Mouse (Mus musculus) heart, embryonic 16.5 days (tissue): Measurements from ENCODE around the gene Tmem41a. TPM values are rescaled to one million over a fixed set of nuclear protein-coding genes. Genes with fewer than 3 reads are reported as not detected.
"Not testable (repeated sequence)": the region's sequence is repeated elsewhere in the genome, so short reads cannot be mapped to it uniquely, and the experiment has no call there.

Experiments
- ATAC-seq: fragments of 200-750 bp; cut with Nextera tagmentation; replicated peaks from 2 replicates; pipeline ENCODE4 v1.8.0; 2017; ENCODE audit warnings: moderate number of reproducible peaks; ENCODE audit not compliant: insufficient read depth, low FRiP score; ENCODE audit errors: extremely low read depth
- H3K27ac ChIP-seq: fragments of 300-500 bp; sonication (generic); 2 replicates; pipeline ENCODE4 v1.5.1; 2014; ENCODE audit warnings: mild to moderate bottlenecking, low read length, control low read depth, moderate library complexity
- H3K27me3 ChIP-seq: fragments of 300-500 bp; sonication (generic); 2 replicates; pipeline ENCODE4 v1.6.1; 2014; ENCODE audit warnings: low read length, mixed read lengths; ENCODE audit not compliant: control insufficient read depth, insufficient read depth
- H3K36me3 ChIP-seq: fragments of 300-500 bp; sonication (generic); 2 replicates; pipeline ENCODE4 v1.6.1; 2014; ENCODE audit not compliant: control insufficient read depth, insufficient read depth
- H3K4me1 ChIP-seq: fragments of 300-500 bp; sonication (generic); 2 replicates; pipeline ENCODE4 v1.6.1; 2014; ENCODE audit warnings: low read length, mixed read lengths; ENCODE audit not compliant: control insufficient read depth, insufficient read depth
- H3K4me2 ChIP-seq: fragments of 300-500 bp; sonication (generic); 2 replicates; pipeline ENCODE4 v1.6.1; 2014; ENCODE audit warnings: low read depth, mild to moderate bottlenecking, control low read depth, low read length
- H3K4me3 ChIP-seq: fragments of 300-500 bp; sonication (generic); 2 replicates; pipeline ENCODE4 v1.5.1; 2014; ENCODE audit warnings: mild to moderate bottlenecking, control low read depth, low read length
- H3K9ac ChIP-seq: fragments of 300-500 bp; sonication (generic); 2 replicates; pipeline ENCODE4 v1.6.1; 2014; ENCODE audit warnings: low read length, control low read depth
- H3K9me3 ChIP-seq: fragments of 300-500 bp; sonication (generic); replicated peaks from 2 replicates; pipeline ENCODE4 v1.6.1; 2016; ENCODE audit warnings: low read length; ENCODE audit not compliant: control insufficient read depth
- WGBS: fragments of 180-500 bp; shearing (Covaris S2); extraction: QIAGEN DNeasy Blood & Tissue Kit; methylation state at CpG from one replicate; pipeline ENCODE4 v1.1.7; 2014; 5-methylcytosine and 5-hydroxymethylcytosine counted together
- polyA plus RNA-seq: library from polyadenylated mRNA; unstranded; fragments of >200 nt; fragmentation: Nextera tagmentation; extraction: Ambion mirVana; gene quantifications from 2 replicates; pipeline ENCODE4 v1.2.1, GENCODE M21; 2015

Tmem41a gene
- polyA plus RNA-seq, 1 experiment from 2014 or later = 44.4 TPM

GRCm38 (mm10) chr16:21916681-21917080, 30.7 kb downstream of the Tmem41a start:
- no peak overlapping the region for H3K4me2 ChIP-seq
- no peak overlapping the region for H3K4me3 ChIP-seq
- H3K9ac ChIP-seq = no peak overlapping the region
- H3K27me3 ChIP-seq = no peaks in the 10 kb centered on the region
- H3K36me3 ChIP-seq = peaks cover 4% of the 10 kb centered on the region; the same call in 1 of the 2 replicates
- WGBS = 68% methylated on average over 7 of the region's 7 CpGs
- H3K27ac ChIP-seq = no peak overlapping the region
- no peaks in the 10 kb centered on the region for H3K4me1 ChIP-seq
- ATAC-seq = no peak
- H3K9me3 ChIP-seq = no peaks in the 10 kb centered on the region

- Histone ChIP-seq H3K36me3 (peaks cover 10% of the 10 kb centered on the region), H3K27me3 (no peaks in the 10 kb centered on the region), H3K27ac (no peak overlapping the region), H3K4me1 (no peaks in the 10 kb centered on the region), H3K9ac (no peak overlapping the region), H3K9me3 (no peaks in the 10 kb centered on the region; the same call in 1 of the 2 replicates), H3K4me2 (no peak overlapping the region), H3K4me3 (no peak overlapping the region)
- no peak for ATAC-seq
- 88% methylated on average over 6 of the region's 6 CpGs for WGBS
Measured at GRCm38 (mm10) chr16:21913347-21913746, 34.0 kb downstream of the Tmem41a start.

GRCm38 (mm10) chr16:21908906-21909305, 38.4 kb downstream of the Tmem41a start:
- not testable (repeated sequence) for H3K9me3 ChIP-seq, H3K27ac ChIP-seq, H3K9ac ChIP-seq, H3K4me2 ChIP-seq, H3K4me3 ChIP-seq, H3K27me3 ChIP-seq, H3K36me3 ChIP-seq, H3K4me1 ChIP-seq, ATAC-seq
- 67% methylated on average over 5 of the region's 8 CpGs for WGBS

- 88% methylated on average over 6 of the region's 6 CpGs for WGBS
- Histone ChIP-seq H3K27me3 (no peaks in the 10 kb centered on the region), H3K9ac (no peak overlapping the region), H3K4me2 (no peak overlapping the region), H3K27ac (no peak overlapping the region), H3K4me1 (no peaks in the 10 kb centered on the region), H3K4me3 (no peak overlapping the region), H3K36me3 (peaks cover 9% of the 10 kb centered on the region), H3K9me3 (no peaks in the 10 kb centered on the region; the same call in 1 of the 2 replicates)
- no peak for ATAC-seq
Measured at GRCm38 (mm10) chr16:21906902-21907301, 40.5 kb downstream of the Tmem41a start.

- H3K36me3 ChIP-seq = peaks cover 9% of the 10 kb centered on the region
- H3K4me2 ChIP-seq = no peak overlapping the region
- no peaks in the 10 kb centered on the region for H3K4me1 ChIP-seq
- no peaks in the 10 kb centered on the region; the same call in 1 of the 2 replicates for H3K9me3 ChIP-seq
- no peaks in the 10 kb centered on the region for H3K27me3 ChIP-seq
- H3K4me3 ChIP-seq = no peak overlapping the region
- 84% methylated on average over 7 of the region's 7 CpGs for WGBS
- no peak overlapping the region for H3K27ac ChIP-seq
- H3K9ac ChIP-seq = no peak overlapping the region
- ATAC-seq = no peak
Measured at GRCm38 (mm10) chr16:21905996-21906395, 41.4 kb downstream of the Tmem41a start.

GRCm38 (mm10) chr16:21904636-21905035, 42.7 kb downstream of the Tmem41a start:
- Histone ChIP-seq H3K27ac (no peak overlapping the region), H3K27me3 (no peaks in the 10 kb centered on the region), H3K4me2 (no peak overlapping the region), H3K4me1 (no peaks in the 10 kb centered on the region), H3K9ac (no peak overlapping the region), H3K9me3 (no peaks in the 10 kb centered on the region; the same call in 1 of the 2 replicates), H3K36me3 (peaks cover 9% of the 10 kb centered on the region), H3K4me3 (no peak overlapping the region)
- ATAC-seq = no peak
- WGBS = 83% methylated on average over 10 of the region's 10 CpGs

- no peak for ATAC-seq
- 64% methylated on average over 5 of the region's 5 CpGs for WGBS
Measured at GRCm38 (mm10) chr16:21901286-21901685, 46.1 kb downstream of the Tmem41a start.

GRCm38 (mm10) chr16:21893890-21894289, 53.5 kb downstream of the Tmem41a start:
- Histone ChIP-seq H3K27me3 (no peaks in the 10 kb centered on the region), H3K4me1 (no peaks in the 10 kb centered on the region), H3K9me3 (no peaks in the 10 kb centered on the region), H3K36me3 (no peaks in the 10 kb centered on the region), H3K27ac (no peak overlapping the region), H3K4me3 (no peak overlapping the region), H3K4me2 (no peak overlapping the region), H3K9ac (no peak overlapping the region)
- ATAC-seq = no peak
- WGBS = 86% methylated on average over 6 of the region's 6 CpGs

More at GRCm38 (mm10) chr16:21901286-21901685, 46.1 kb downstream of the Tmem41a start:
- no peaks in the 10 kb centered on the region for H3K9me3 ChIP-seq
- H3K36me3 ChIP-seq = peaks cover 3% of the 10 kb centered on the region; the same call in 1 of the 2 replicates
- H3K4me2 ChIP-seq = no peak overlapping the region
- no peaks in the 10 kb centered on the region for H3K4me1 ChIP-seq
- no peak overlapping the region for H3K4me3 ChIP-seq
- no peak overlapping the region for H3K9ac ChIP-seq
- no peak overlapping the region for H3K27ac ChIP-seq
- H3K27me3 ChIP-seq = no peaks in the 10 kb centered on the region

- no peaks in the 10 kb centered on the region for H3K36me3 ChIP-seq
- no peak for ATAC-seq
- WGBS = 40% methylated on average over 2 of the region's 2 CpGs
Measured at GRCm38 (mm10) chr16:21887601-21888000, 59.8 kb downstream of the Tmem41a start.

More at GRCm38 (mm10) chr16:21887601-21888000, 59.8 kb downstream of the Tmem41a start:
- Histone ChIP-seq H3K4me1 (no peaks in the 10 kb centered on the region), H3K4me2 (no peak overlapping the region), H3K27ac (no peak overlapping the region), H3K9ac (no peak overlapping the region), H3K27me3 (no peaks in the 10 kb centered on the region), H3K4me3 (no peak overlapping the region), H3K9me3 (no peaks in the 10 kb centered on the region)
